Mouse (Mus musculus): ENCODE results near the gene Htr1b. TPM values are rescaled to one million over a fixed set of nuclear protein-coding genes. Genes with fewer than 3 reads are reported as not detected.

Htr1b gene
- total RNA-seq (2023), result not detected

GRCm38 (mm10) chr9:81633437-81633973 is at the start of gene Htr1b:
Gene Htr1b, minus strand, starts transcription at chr9:81633828.

Other genes starting within 250 kb of the Htr1b start
- gene Mei4, start 229.8 kb upstream of the Htr1b start, total RNA-seq (2023), result under 1 TPM; 0.26 to 0.27 TPM